Mouse (Mus musculus) myocyte (in vitro differentiated cells): ENCODE data around the gene Wdr90. TPM values are rescaled to one million over a fixed set of nuclear protein-coding genes. Genes with fewer than 3 reads are reported as not detected.

Source experiments
- H3K27me3 ChIP-seq: one replicate; pipeline ENCODE4 v1.6.1; 2011; ENCODE audit not compliant: control insufficient read depth, insufficient read depth, insufficient read length
- H3K36me3 ChIP-seq: one replicate; pipeline ENCODE4 v1.6.1; 2011; ENCODE audit not compliant: control insufficient read depth, insufficient read depth
- H3K4me2 ChIP-seq: one replicate; pipeline ENCODE4 v1.6.1; 2011; ENCODE audit warnings: low read depth, control low read depth
- H3K4me3 ChIP-seq: one replicate; pipeline ENCODE4 v1.5.1; 2011; ENCODE audit warnings: mild to moderate bottlenecking, control low read depth, moderate library complexity
- H3K79me2 ChIP-seq: one replicate; pipeline ENCODE4 v1.6.1; 2011; ENCODE audit not compliant: control insufficient read depth, insufficient read depth
- H3ac ChIP-seq: one replicate; pipeline ENCODE4 v1.6.1; 2011; ENCODE audit not compliant: control insufficient read depth, insufficient read length
- CEBPB ChIP-seq: IDR thresholded peaks from 2 replicates; pipeline ENCODE4 v1.6.1; 2011; ENCODE audit warnings: mild to moderate bottlenecking, moderate library complexity; ENCODE audit not compliant: poor library complexity, insufficient read depth, severe bottlenecking
- E2F4 ChIP-seq: IDR thresholded peaks from one replicate; pipeline ENCODE4 v1.6.1; 2011; ENCODE audit warnings: mild to moderate bottlenecking, control low read depth, moderate library complexity; ENCODE audit not compliant: insufficient read depth
- MAX ChIP-seq: IDR thresholded peaks from one replicate; pipeline ENCODE4 v1.6.1; 2011; ENCODE audit warnings: low read depth, mild to moderate bottlenecking, control low read depth
- MYOD1 ChIP-seq, 3 experiments: IDR thresholded peaks; one replicate each; pipeline ENCODE4 v1.6.1; 2011; ENCODE audit warnings: control low read depth in 2 of 3, low read depth in 2 of 3, mild to moderate bottlenecking in 2 of 3, moderate library complexity in 1 of 3; ENCODE audit not compliant: insufficient read length in 2 of 3, control insufficient read depth in 1 of 3
- MYOG ChIP-seq, 3 experiments: IDR thresholded peaks; one replicate each; pipeline ENCODE4 v1.6.1; 2011; ENCODE audit warnings: control low read depth in 2 of 3, low read depth in 2 of 3, mild to moderate bottlenecking in 2 of 3; ENCODE audit not compliant: insufficient read length in 2 of 3, control insufficient read depth in 1 of 3, insufficient read depth in 1 of 3
- POLR2A ChIP-seq: IDR thresholded peaks from one replicate; pipeline ENCODE4 v1.6.1; 2011; ENCODE audit warnings: low read depth, mild to moderate bottlenecking, control low read depth, moderate library complexity; ENCODE audit not compliant: insufficient read length
- POLR2AphosphoS2 ChIP-seq: IDR thresholded peaks from one replicate; pipeline ENCODE4 v1.6.1; 2011; ENCODE audit warnings: low read depth, control low read depth; ENCODE audit not compliant: insufficient read length
- REST ChIP-seq: IDR thresholded peaks from one replicate; pipeline ENCODE4 v1.6.1; 2011; ENCODE audit warnings: mild to moderate bottlenecking, control low read depth, moderate library complexity; ENCODE audit not compliant: insufficient read depth, insufficient read length
- SRF ChIP-seq: IDR thresholded peaks from one replicate; pipeline ENCODE4 v1.6.1; 2011; ENCODE audit warnings: low read depth; ENCODE audit not compliant: control insufficient read depth, insufficient read length
- TCF12 ChIP-seq: IDR thresholded peaks from one replicate; pipeline ENCODE4 v1.6.1; 2011; ENCODE audit warnings: mild to moderate bottlenecking, control low read depth; ENCODE audit not compliant: poor library complexity, insufficient read depth, severe bottlenecking
- TCF3 ChIP-seq: IDR thresholded peaks from one replicate; pipeline ENCODE4 v1.6.1; 2011; ENCODE audit warnings: low read depth, control low read depth; ENCODE audit not compliant: insufficient read length
- USF1 ChIP-seq: IDR thresholded peaks from one replicate; pipeline ENCODE4 v1.6.1; 2011; ENCODE audit warnings: low read depth, mild to moderate bottlenecking, control low read depth, moderate library complexity
- polyA plus RNA-seq: library from polyadenylated mRNA; unstranded; fragments of >200 nt; fragmentation: generic; extraction: Trizol; gene quantifications from one replicate; pipeline ENCODE4 v1.2.1, GENCODE M21; 2012; ENCODE audit warnings: missing spikeins

Wdr90 gene
- polyA plus RNA-seq, 1 experiment: 7.4 TPM

GRCm38 (mm10) chr17:25830200-25830753 is 31.0 kb downstream of the Wdr90 start:
- Histone ChIP-seq H3K27me3 (no peaks in the 10 kb centered on the region), H3K36me3 (no peaks in the 10 kb centered on the region), H3K79me2 (peaks cover 37% of the 10 kb centered on the region), H3K4me3 (peak overlapping the region; percentile 32), H3K4me2 (no peak overlapping the region), H3ac (no peak overlapping the region)
- TF ChIP-seq MYOD1 (IDR thresholded peaks at IDR 0.05; ENCODE audit: control insufficient read depth in 1 of 3, insufficient read length in 2 of 3, low read depth in 2 of 3) (no peak), POLR2A (peak; percentile 26), POLR2AphosphoS2 (no peak), E2F4 (no peak)

GRCm38 (mm10) chr17:25829558-25830017 is 31.7 kb downstream of the Wdr90 start:
- TF ChIP-seq SRF (no peak), POLR2A (peak; percentile 13), POLR2AphosphoS2 (peak; percentile 74), MAX (no peak), E2F4 (no peak)
- Histone ChIP-seq H3K36me3 (no peaks in the 10 kb centered on the region), H3ac (peak overlapping the region; percentile 13), H3K27me3 (no peaks in the 10 kb centered on the region), H3K79me2 (peaks cover 35% of the 10 kb centered on the region), H3K4me3 (peak overlapping the region; percentile 32), H3K4me2 (peak overlapping the region; percentile 62)

DNA sequence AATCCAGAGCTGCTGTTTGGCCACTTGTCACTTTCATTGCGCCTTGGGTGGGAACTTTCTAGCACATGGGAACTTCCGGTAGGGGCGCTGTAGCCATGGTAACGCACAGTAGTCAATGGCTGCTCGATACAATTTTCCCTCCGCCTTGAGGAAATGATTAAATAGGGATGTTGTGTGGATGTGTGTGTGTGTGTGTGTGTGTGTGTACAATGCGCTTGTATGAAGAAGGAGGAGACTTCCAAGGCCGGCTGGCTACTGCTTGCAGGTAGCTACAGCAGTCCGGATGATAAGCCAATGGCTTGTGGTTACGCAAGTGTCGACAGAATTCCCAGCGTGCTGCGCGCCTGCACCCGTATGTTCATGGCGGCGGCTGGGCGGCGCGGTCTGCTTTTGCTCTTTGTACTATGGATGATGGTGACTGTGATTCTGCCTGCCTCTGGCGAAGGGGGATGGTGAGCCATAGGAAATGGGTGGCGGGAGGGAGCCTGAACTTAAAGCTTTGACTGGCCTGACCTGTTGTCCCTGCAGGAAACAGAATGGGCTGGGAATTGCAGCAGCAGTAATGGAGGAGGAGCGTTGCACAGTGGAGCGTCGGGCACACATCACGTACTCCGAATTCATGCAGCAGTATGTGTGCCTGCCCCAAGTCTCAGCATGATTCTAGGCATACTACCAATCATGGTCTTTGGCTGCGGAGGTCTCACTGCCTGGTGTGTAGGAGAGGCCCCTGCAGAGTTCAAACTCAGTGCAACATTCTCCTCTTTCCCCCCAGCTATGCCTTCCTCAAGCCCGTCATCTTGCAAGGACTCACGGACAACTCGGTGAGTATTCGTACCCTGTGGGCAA is 32.4 kb downstream of the Wdr90 start, which contains the start of gene Jmjd8:
Gene Jmjd8, plus strand, starts transcription at position 156 of the 846 bp plus-strand sequence.
- TF ChIP-seq CEBPB (0 out of 2 replicates have a peak, but pooled peaks have one; percentile 19), TCF3 (no peak), MYOG (IDR thresholded peaks at IDR 0.05; ENCODE audit: control insufficient read depth in 1 of 3, insufficient read depth in 1 of 3, insufficient read length in 2 of 3, low read depth in 2 of 3) (no peak), E2F4 (no peak), POLR2A (peak; percentile 74), MYOD1 (IDR thresholded peaks at IDR 0.05; ENCODE audit: control insufficient read depth in 1 of 3, insufficient read length in 2 of 3, low read depth in 2 of 3) (no peak), POLR2AphosphoS2 (peak; percentile 74)
- Histone ChIP-seq H3ac (peak within 1 kb of the TSS; percentile 13), H3K4me2 (peak within 1 kb of the TSS; percentile 62), H3K27me3 (no peaks in the 10 kb centered on the region), H3K36me3 (no peaks in the 10 kb centered on the region), H3K4me3 (peak within 1 kb of the TSS; percentile 32), H3K79me2 (peaks cover 28% of the 10 kb centered on the region)

DNA sequence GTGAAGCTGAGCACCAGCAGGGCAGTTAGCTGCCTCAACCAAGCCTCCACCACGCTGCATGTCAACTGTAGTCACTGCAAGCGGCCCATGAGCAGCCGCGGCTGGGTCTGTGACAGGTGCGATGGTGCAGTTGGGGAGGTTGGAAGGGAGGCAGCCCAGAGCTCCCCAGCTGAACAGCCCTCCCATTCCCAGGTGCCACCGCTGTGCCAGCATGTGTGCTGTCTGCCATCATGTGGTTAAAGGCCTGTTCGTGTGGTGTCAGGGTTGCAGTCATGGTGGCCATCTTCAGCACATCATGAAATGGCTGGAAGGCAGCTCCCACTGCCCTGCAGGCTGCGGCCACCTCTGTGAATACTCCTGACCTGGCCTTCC is 33.1 kb downstream of the Wdr90 start:
- H3K79me2 ChIP-seq: peaks cover 23% of the 10 kb centered on the region

GRCm38 (mm10) chr17:25827546-25828222 is 33.6 kb downstream of the Wdr90 start:
- no peak overlapping the region for H3K4me3 ChIP-seq
- H3ac ChIP-seq: no peak overlapping the region
- no peaks in the 10 kb centered on the region for H3K27me3 ChIP-seq
- no peak for TF ChIP-seq MAX
- H3K79me2 ChIP-seq: peaks cover 23% of the 10 kb centered on the region
- H3K4me2 ChIP-seq: no peak overlapping the region
- H3K36me3 ChIP-seq: no peaks in the 10 kb centered on the region

More for the DNA sequence above, 33.1 kb downstream of the Wdr90 start:
- Histone ChIP-seq H3K27me3 (no peaks in the 10 kb centered on the region), H3ac (no peak overlapping the region), H3K4me2 (peak overlapping the region; percentile 62), H3K36me3 (no peaks in the 10 kb centered on the region), H3K4me3 (peak overlapping the region; percentile 32)
- TF ChIP-seq MYOD1 (IDR thresholded peaks at IDR 0.05; ENCODE audit: control insufficient read depth in 1 of 3, insufficient read length in 2 of 3, low read depth in 2 of 3): peak in 1 of 3 experiments; percentile 3
- peak in 2 of 3 experiments; percentile 12 to 54 for TF ChIP-seq MYOG (IDR thresholded peaks at IDR 0.05; ENCODE audit: control insufficient read depth in 1 of 3, insufficient read depth in 1 of 3, insufficient read length in 2 of 3, low read depth in 2 of 3)
- TF ChIP-seq POLR2AphosphoS2: peak; percentile 74
- TF ChIP-seq POLR2A: no peak

- Histone ChIP-seq H3K27me3 (no peaks in the 10 kb centered on the region), H3K79me2 (peaks cover 19% of the 10 kb centered on the region), H3K36me3 (no peaks in the 10 kb centered on the region), H3ac (no peak overlapping the region), H3K4me2 (no peak overlapping the region), H3K4me3 (no peak overlapping the region)
- TF ChIP-seq REST (no peak), TCF3 (no peak), TCF12 (no peak), USF1 (no peak), E2F4 (no peak), SRF (no peak), POLR2A (no peak), MAX (no peak), CEBPB (no peak), MYOG (IDR thresholded peaks at IDR 0.05; ENCODE audit: control insufficient read depth in 1 of 3, insufficient read depth in 1 of 3, insufficient read length in 2 of 3, low read depth in 2 of 3) (no peak), MYOD1 (IDR thresholded peaks at IDR 0.05; ENCODE audit: control insufficient read depth in 1 of 3, insufficient read length in 2 of 3, low read depth in 2 of 3) (no peak), POLR2AphosphoS2 (no peak)
Measured at GRCm38 (mm10) chr17:25827011-25827410, 34.3 kb downstream of the Wdr90 start.
